Mouse (Mus musculus): Measurements from ENCODE around the gene Srcin1.

DNA sequence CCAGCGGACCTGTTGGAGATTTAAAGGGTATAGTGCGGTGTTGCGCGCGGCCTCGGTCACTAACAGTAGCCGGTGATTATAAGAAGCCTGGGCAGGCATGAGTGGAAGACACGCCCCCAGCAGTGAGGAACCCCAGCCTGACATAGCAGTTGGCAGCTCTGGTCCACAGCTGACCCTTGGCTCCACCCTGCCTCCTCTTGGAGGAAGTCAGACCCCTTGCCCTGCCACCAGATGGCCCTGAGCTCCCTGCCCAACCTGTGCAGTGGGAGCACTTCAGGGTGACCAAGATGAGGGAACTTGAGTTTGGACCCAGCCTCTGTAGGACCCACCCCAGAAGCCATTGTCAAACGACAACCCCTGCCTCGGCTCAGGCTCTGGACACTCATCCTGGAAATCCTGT is 84.3 kb downstream of the Srcin1 start:
- no peak for TF ChIP-seq POLR2A (IDR thresholded peaks at IDR 0.05; ENCODE audit: insufficient read length, low read depth)
- TF ChIP-seq MAX (IDR thresholded peaks at IDR 0.05; ENCODE audit: low read depth) = no peak
- TF ChIP-seq MYOG (IDR thresholded peaks at IDR 0.05; ENCODE audit: control insufficient read depth in 1 of 3, insufficient read depth in 1 of 3, insufficient read length in 2 of 3, low read depth in 2 of 3) = no peak
- no peak for TF ChIP-seq POLR2AphosphoS2 (IDR thresholded peaks at IDR 0.05; ENCODE audit: insufficient read length, low read depth)
- no peak for TF ChIP-seq TCF12 (IDR thresholded peaks at IDR 0.05; ENCODE audit: insufficient read depth, poor library complexity, severe bottlenecking)
- no peak for TF ChIP-seq CEBPB (IDR thresholded peaks at IDR 0.05; ENCODE audit: insufficient read depth, poor library complexity, severe bottlenecking)

All from myocyte (in vitro differentiated cells).